Mouse (Mus musculus) liver, adult 2 months (tissue): ENCODE data around the gene Gpr152.
"Not testable (repeated sequence)": the region's sequence is repeated elsewhere in the genome, so short reads cannot be mapped to it uniquely, and the experiment has no call there.

ENCODE experiments used
- CTCF ChIP-seq: fragments of 200-500 bp; IDR thresholded peaks from 2 replicates; pipeline ENCODE4 v1.5.1; 2011; ENCODE audit warnings: low read depth, low read length, control low read depth
- POLR2A ChIP-seq: fragments of 200-500 bp; IDR thresholded peaks from 2 replicates; pipeline ENCODE4 v1.6.1; 2011; ENCODE audit warnings: low read length, control low read depth; ENCODE audit not compliant: insufficient read depth; ENCODE audit errors: extremely low read depth

GRCm38 (mm10) chr19:4135963-4136345 is 3.6 kb upstream of the Gpr152 start:
- peak; percentile 37; the same call in 1 of the 2 replicates for TF ChIP-seq CTCF
- TF ChIP-seq POLR2A, result not testable (repeated sequence)
